Mouse (Mus musculus) mammary gland, adult 2 months (tissue): ENCODE measurements around the gene Cyth4. TPM values are rescaled to one million over a fixed set of nuclear protein-coding genes. Genes with fewer than 3 reads are reported as not detected.

ENCODE experiments used
- polyA plus RNA-seq: library from polyadenylated mRNA; depleted of rRNA; stranded (reverse); fragments of >200 nt; gene quantifications from 2 replicates; pipeline ENCODE4 v1.2.3, GENCODE M21; 2012; ENCODE audit warnings: low replicate concordance; rRNA removed

Gene Cyth4
- 90.5 and 121 TPM in 2 replicates for polyA plus RNA-seq

DNA sequence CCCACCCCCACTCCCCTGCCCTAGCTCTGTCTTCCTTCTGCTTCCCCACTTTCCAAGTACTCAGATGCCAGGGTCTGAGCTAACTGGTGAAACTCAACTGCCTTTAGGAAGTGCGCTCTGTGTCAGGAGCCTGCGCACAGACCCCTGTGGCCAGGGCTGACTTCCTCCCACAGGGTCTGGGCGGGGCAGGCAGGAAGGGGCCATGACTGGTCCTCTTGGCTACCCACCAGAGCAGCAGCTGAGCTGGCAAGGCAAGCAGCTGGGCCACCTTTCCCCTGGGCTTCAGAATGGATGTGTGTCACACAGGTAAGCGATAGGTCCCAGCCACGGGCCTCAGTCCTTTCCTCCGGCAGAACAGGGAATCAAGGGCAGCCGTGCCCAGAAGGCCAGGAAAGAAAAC, at the start of gene Cyth4:
Gene Cyth4 (plus strand): TSS at position 134 of the 400 bp plus-strand sequence.

GRCm38 (mm10) chr15:78572658-78573397, 24.0 kb upstream of the Cyth4 start, which contains the start of gene Rac2:
TSS of gene Rac2 (minus strand) at chr15:78572783.

Other genes starting within 250 kb of the Cyth4 start
- not detected in 2 replicates for gene Tex33, start 201.1 kb upstream of the Cyth4 start, polyA plus RNA-seq
- gene Tst, start 191.1 kb upstream of the Cyth4 start, polyA plus RNA-seq: 116 and 135 TPM in 2 replicates
- gene Mpst, start 190.6 kb upstream of the Cyth4 start, polyA plus RNA-seq: 224 and 360 TPM in 2 replicates
- gene Kctd17, start 168.5 kb upstream of the Cyth4 start, polyA plus RNA-seq: 221 and 397 TPM in 2 replicates
- gene Tmprss6, start 128.4 kb upstream of the Cyth4 start, polyA plus RNA-seq: 1.8 and 3.1 TPM in 2 replicates
- 34.7 and 55.9 TPM in 2 replicates for gene Il2rb, start 101.8 kb upstream of the Cyth4 start, polyA plus RNA-seq
- gene C1qtnf6, start 65.6 kb upstream of the Cyth4 start, polyA plus RNA-seq: 62.0 and 80.0 TPM in 2 replicates
- gene Sstr3, start 52.4 kb upstream of the Cyth4 start, polyA plus RNA-seq: 0.05 TPM in 1 of 2 replicates, not detected in the other
- 365 and 836 TPM in 2 replicates for gene Rac2, start 24.3 kb upstream of the Cyth4 start, polyA plus RNA-seq
- 0.10 and 0.24 TPM in 2 replicates for gene Elfn2, start 121.7 kb downstream of the Cyth4 start, polyA plus RNA-seq
- gene Mfng, start 176.4 kb downstream of the Cyth4 start, polyA plus RNA-seq: 124 and 195 TPM in 2 replicates
- gene Card10, start 206.0 kb downstream of the Cyth4 start, polyA plus RNA-seq: 43.6 and 44.1 TPM in 2 replicates
- gene Cdc42ep1, start 245.6 kb downstream of the Cyth4 start, polyA plus RNA-seq: 114 and 140 TPM in 2 replicates